Mouse (Mus musculus): ENCODE data around the gene Ints11. TPM values are rescaled to one million over a fixed set of nuclear protein-coding genes. Genes with fewer than 3 reads are reported as not detected.

The Ints11 gene
- 36.3 TPM for polyA plus RNA-seq (2015; fragmentation: Illumina TruSeq; extraction: RNeasy Lipid Tissue Mini Kit (QIAGEN cat#74804); ENCODE audit: low read depth, low replicate concordance)

GRCm38 (mm10) chr4:155869317-155870033 is at the start of gene Ints11, which contains the start of gene Cptp:
Ints11 (plus strand) TSS chr4:155869546.
Cptp (minus strand) TSS chr4:155869440.

GRCm38 (mm10) chr4:155831205-155831766 is 38.1 kb upstream of the Ints11 start, which contains the start of gene Aurkaip1:
Aurkaip1 (plus strand) TSS chr4:155831272.

GRCm38 (mm10) chr4:155839483-155839910 is 29.8 kb upstream of the Ints11 start, which contains the start of gene Mxra8:
Mxra8 (plus strand) TSS chr4:155839680.

GRCm38 (mm10) chr4:155846871-155847578 is 22.3 kb upstream of the Ints11 start, which contains the start of gene Dvl1:
Dvl1 (plus strand) TSS chr4:155847402.

GRCm38 (mm10) chr4:155863001-155863400 is 6.3 kb upstream of the Ints11 start, which contains the start of gene Tas1r3:
Tas1r3 (minus strand) TSS chr4:155863362.

GRCm38 (mm10) chr4:155891551-155892001 is 22.2 kb downstream of the Ints11 start, which contains the start of the genes Pusl1 and Acap3:
Pusl1 (minus strand) TSS chr4:155891781.
Acap3 (plus strand) TSS chr4:155891822.

Other genes starting within 250 kb of the Ints11 start
- 61.1 TPM for gene Cdk11b, start 244.7 kb upstream of the Ints11 start, polyA plus RNA-seq (2015; fragmentation: Illumina TruSeq; extraction: RNeasy Lipid Tissue Mini Kit (QIAGEN cat#74804); ENCODE audit: low read depth, low replicate concordance)
- not detected for gene Gm10563, start 224.1 kb upstream of the Ints11 start, polyA plus RNA-seq (2015; fragmentation: Illumina TruSeq; extraction: RNeasy Lipid Tissue Mini Kit (QIAGEN cat#74804); ENCODE audit: low read depth, low replicate concordance)
- 2.3 TPM for gene Mmp23, start 216.2 kb upstream of the Ints11 start, polyA plus RNA-seq (2015; fragmentation: Illumina TruSeq; extraction: RNeasy Lipid Tissue Mini Kit (QIAGEN cat#74804); ENCODE audit: low read depth, low replicate concordance)
- 74.7 TPM for gene Mib2, start 200.3 kb upstream of the Ints11 start, polyA plus RNA-seq (2015; fragmentation: Illumina TruSeq; extraction: RNeasy Lipid Tissue Mini Kit (QIAGEN cat#74804); ENCODE audit: low read depth, low replicate concordance)
- 23.6 TPM for gene Fndc10, start 175.2 kb upstream of the Ints11 start, polyA plus RNA-seq (2015; fragmentation: Illumina TruSeq; extraction: RNeasy Lipid Tissue Mini Kit (QIAGEN cat#74804); ENCODE audit: low read depth, low replicate concordance)
- 141 TPM for gene Ssu72, start 164.7 kb upstream of the Ints11 start, polyA plus RNA-seq (2015; fragmentation: Illumina TruSeq; extraction: RNeasy Lipid Tissue Mini Kit (QIAGEN cat#74804); ENCODE audit: low read depth, low replicate concordance)
- gene Tmem240, start 134.7 kb upstream of the Ints11 start, polyA plus RNA-seq (2015; fragmentation: Illumina TruSeq; extraction: RNeasy Lipid Tissue Mini Kit (QIAGEN cat#74804); ENCODE audit: low read depth, low replicate concordance) = 47.3 TPM
- gene Atad3a, start 108.5 kb upstream of the Ints11 start, polyA plus RNA-seq (2015; fragmentation: Illumina TruSeq; extraction: RNeasy Lipid Tissue Mini Kit (QIAGEN cat#74804); ENCODE audit: low read depth, low replicate concordance) = 50.0 TPM
- 23.2 TPM for gene Vwa1, start 94.8 kb upstream of the Ints11 start, polyA plus RNA-seq (2015; fragmentation: Illumina TruSeq; extraction: RNeasy Lipid Tissue Mini Kit (QIAGEN cat#74804); ENCODE audit: low read depth, low replicate concordance)
- gene Tmem88b, start 83.7 kb upstream of the Ints11 start, polyA plus RNA-seq (2015; fragmentation: Illumina TruSeq; extraction: RNeasy Lipid Tissue Mini Kit (QIAGEN cat#74804); ENCODE audit: low read depth, low replicate concordance) = 62.7 TPM
- not detected for gene Ankrd65, start 79.1 kb upstream of the Ints11 start, polyA plus RNA-seq (2015; fragmentation: Illumina TruSeq; extraction: RNeasy Lipid Tissue Mini Kit (QIAGEN cat#74804); ENCODE audit: low read depth, low replicate concordance)
- 214 TPM for gene Mrpl20, start 66.7 kb upstream of the Ints11 start, polyA plus RNA-seq (2015; fragmentation: Illumina TruSeq; extraction: RNeasy Lipid Tissue Mini Kit (QIAGEN cat#74804); ENCODE audit: low read depth, low replicate concordance)
- gene Ccnl2, start 57.1 kb upstream of the Ints11 start, polyA plus RNA-seq (2015; fragmentation: Illumina TruSeq; extraction: RNeasy Lipid Tissue Mini Kit (QIAGEN cat#74804); ENCODE audit: low read depth, low replicate concordance) = 66.1 TPM
- gene Aurkaip1, start 38.3 kb upstream of the Ints11 start, polyA plus RNA-seq (2015; fragmentation: Illumina TruSeq; extraction: RNeasy Lipid Tissue Mini Kit (QIAGEN cat#74804); ENCODE audit: low read depth, low replicate concordance) = 148 TPM
- 6.2 TPM for gene Mxra8, start 29.9 kb upstream of the Ints11 start, polyA plus RNA-seq (2015; fragmentation: Illumina TruSeq; extraction: RNeasy Lipid Tissue Mini Kit (QIAGEN cat#74804); ENCODE audit: low read depth, low replicate concordance)
- gene Dvl1, start 22.1 kb upstream of the Ints11 start, polyA plus RNA-seq (2015; fragmentation: Illumina TruSeq; extraction: RNeasy Lipid Tissue Mini Kit (QIAGEN cat#74804); ENCODE audit: low read depth, low replicate concordance) = 77.2 TPM
- 0.19 TPM for gene Tas1r3, start 6.2 kb upstream of the Ints11 start, polyA plus RNA-seq (2015; fragmentation: Illumina TruSeq; extraction: RNeasy Lipid Tissue Mini Kit (QIAGEN cat#74804); ENCODE audit: low read depth, low replicate concordance)
- gene Cptp, start 106 bp upstream of the Ints11 start, polyA plus RNA-seq (2015; fragmentation: Illumina TruSeq; extraction: RNeasy Lipid Tissue Mini Kit (QIAGEN cat#74804); ENCODE audit: low read depth, low replicate concordance) = 17.8 TPM
- gene Pusl1, start 22.2 kb downstream of the Ints11 start, polyA plus RNA-seq (2015; fragmentation: Illumina TruSeq; extraction: RNeasy Lipid Tissue Mini Kit (QIAGEN cat#74804); ENCODE audit: low read depth, low replicate concordance) = 37.8 TPM
- 74.8 TPM for gene Acap3, start 22.3 kb downstream of the Ints11 start, polyA plus RNA-seq (2015; fragmentation: Illumina TruSeq; extraction: RNeasy Lipid Tissue Mini Kit (QIAGEN cat#74804); ENCODE audit: low read depth, low replicate concordance)
- 56.7 TPM for gene Ube2j2, start 74.3 kb downstream of the Ints11 start, polyA plus RNA-seq (2015; fragmentation: Illumina TruSeq; extraction: RNeasy Lipid Tissue Mini Kit (QIAGEN cat#74804); ENCODE audit: low read depth, low replicate concordance)
- gene C1qtnf12, start 92.8 kb downstream of the Ints11 start, polyA plus RNA-seq (2015; fragmentation: Illumina TruSeq; extraction: RNeasy Lipid Tissue Mini Kit (QIAGEN cat#74804); ENCODE audit: low read depth, low replicate concordance) = 21.7 TPM
- gene B3galt6, start 123.1 kb downstream of the Ints11 start, polyA plus RNA-seq (2015; fragmentation: Illumina TruSeq; extraction: RNeasy Lipid Tissue Mini Kit (QIAGEN cat#74804); ENCODE audit: low read depth, low replicate concordance) = 10.9 TPM
- gene Sdf4, start 123.3 kb downstream of the Ints11 start, polyA plus RNA-seq (2015; fragmentation: Illumina TruSeq; extraction: RNeasy Lipid Tissue Mini Kit (QIAGEN cat#74804); ENCODE audit: low read depth, low replicate concordance) = 237 TPM
- 2.8 TPM for gene Tnfrsf4, start 144.3 kb downstream of the Ints11 start, polyA plus RNA-seq (2015; fragmentation: Illumina TruSeq; extraction: RNeasy Lipid Tissue Mini Kit (QIAGEN cat#74804); ENCODE audit: low read depth, low replicate concordance)
- not detected for gene Tnfrsf18, start 156.6 kb downstream of the Ints11 start, polyA plus RNA-seq (2015; fragmentation: Illumina TruSeq; extraction: RNeasy Lipid Tissue Mini Kit (QIAGEN cat#74804); ENCODE audit: low read depth, low replicate concordance)
- gene Ttll10, start 189.9 kb downstream of the Ints11 start, polyA plus RNA-seq (2015; fragmentation: Illumina TruSeq; extraction: RNeasy Lipid Tissue Mini Kit (QIAGEN cat#74804); ENCODE audit: low read depth, low replicate concordance) = 0.48 TPM
- gene 9430015G10Rik, start 240.4 kb downstream of the Ints11 start, polyA plus RNA-seq (2015; fragmentation: Illumina TruSeq; extraction: RNeasy Lipid Tissue Mini Kit (QIAGEN cat#74804); ENCODE audit: low read depth, low replicate concordance) = 20.4 TPM

Measured in brain, adult 10 weeks (tissue).